Mouse (Mus musculus): ENCODE data around the gene Kif3c. TPM values are rescaled to one million over a fixed set of nuclear protein-coding genes. Genes with fewer than 3 reads are reported as not detected.

The Kif3c gene
- polyA plus RNA-seq (2012; rRNA removed) = 1.5 and 2.1 TPM in 2 replicates

DNA sequence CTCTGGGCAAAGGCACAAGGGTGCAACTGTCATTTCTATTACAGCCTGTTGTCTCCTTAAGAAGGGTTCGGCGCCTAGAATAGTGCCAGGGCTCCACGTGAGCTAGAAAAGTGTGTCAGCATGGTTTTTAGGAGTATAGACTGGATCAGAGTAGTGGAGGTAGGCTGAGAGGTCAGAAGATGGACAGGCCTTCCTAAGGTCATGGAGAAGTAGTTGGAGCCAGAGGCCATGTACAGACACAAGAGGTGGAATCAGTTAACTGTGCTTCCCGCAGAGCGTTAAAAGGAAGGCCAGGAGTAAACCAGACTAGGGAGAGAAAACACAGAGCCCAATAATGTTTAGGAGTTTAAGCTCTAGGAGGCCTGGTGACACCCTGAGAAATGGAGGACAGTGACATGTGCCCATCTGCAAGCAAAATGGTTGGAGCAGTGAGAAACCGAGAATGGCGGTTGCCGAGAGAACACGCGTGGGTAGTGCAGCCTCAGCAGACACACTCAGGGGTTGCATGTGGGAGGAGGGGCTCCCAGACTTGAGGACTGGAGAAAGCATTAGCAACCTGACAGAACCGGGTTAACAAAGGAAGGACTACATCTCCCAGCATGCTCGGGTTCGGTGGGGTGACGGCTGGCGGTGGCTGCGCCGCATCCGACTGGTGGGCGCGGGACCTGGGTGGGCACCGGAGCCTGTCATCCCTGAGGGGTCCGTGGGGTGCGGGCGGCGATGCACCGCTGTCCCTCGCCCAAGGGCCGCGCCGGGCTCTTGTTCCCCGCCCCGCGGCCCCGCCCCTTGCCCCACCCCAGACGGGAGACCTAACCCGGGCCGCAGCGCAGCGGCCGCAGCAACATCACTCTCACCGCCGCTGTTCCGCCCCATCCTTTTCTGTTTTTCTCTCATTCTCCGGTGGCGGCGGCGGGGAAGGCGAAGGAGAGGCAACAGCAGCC, at the start of gene Kif3c:
TSS of gene Kif3c (plus strand) at position 625 of the 941 bp plus-strand sequence.
- Histone ChIP-seq H3K27me3 (ENCODE audit: control insufficient read depth, insufficient read depth, low read length) (peaks cover 6% of the 10 kb centered on the region; the same call in 1 of the 2 replicates), H3K36me3 (ENCODE audit: control insufficient read depth, insufficient read depth, low read length) (no peaks in the 10 kb centered on the region), H3K27ac (ENCODE audit: insufficient read depth, low read depth, low read length) (no peak within 1 kb of the TSS), H3K4me3 (ENCODE audit: low read depth, low read length) (peak within 1 kb of the TSS; percentile 86), H3K4me1 (ENCODE audit: control insufficient read depth, insufficient read depth, insufficient read length, low read length) (peaks cover 6% of the 10 kb centered on the region)
- WGBS = 12% methylated on average over 47 of the region's 48 CpGs
- TF ChIP-seq CTCF (IDR thresholded peaks at IDR 0.05; ENCODE audit: extremely low read depth, insufficient read length, insufficient replicate concordance, low read depth, low read length) (no peak), POLR2A (IDR thresholded peaks at IDR 0.05; ENCODE audit: low read depth, low read length) (no peak)

DNA sequence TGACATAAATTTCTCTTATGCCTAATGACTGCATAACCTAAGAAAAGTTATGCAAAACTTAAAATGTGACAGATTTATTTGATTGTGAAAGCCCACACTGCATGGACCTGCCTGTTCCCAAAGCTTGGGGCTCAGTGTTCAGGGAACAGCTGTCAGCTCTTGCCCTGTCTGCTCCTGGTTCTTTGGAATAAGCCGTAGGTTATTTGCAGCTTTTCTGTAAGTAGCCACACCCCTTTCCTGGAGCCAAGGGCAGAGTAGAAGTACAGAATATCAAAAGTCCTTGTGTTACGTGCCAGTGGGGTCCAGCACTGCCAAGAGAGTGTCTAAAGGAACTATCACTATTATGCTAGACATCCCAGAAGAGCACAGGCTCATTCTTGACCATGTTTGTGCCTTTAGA, 48.8 kb upstream of the Kif3c start:
- Histone ChIP-seq H3K27me3 (ENCODE audit: control insufficient read depth, insufficient read depth, low read length) (no peaks in the 10 kb centered on the region), H3K4me3 (ENCODE audit: low read depth, low read length) (no peak overlapping the region), H3K27ac (ENCODE audit: insufficient read depth, low read depth, low read length) (no peak overlapping the region), H3K4me1 (ENCODE audit: control insufficient read depth, insufficient read depth, insufficient read length, low read length) (no peaks in the 10 kb centered on the region), H3K36me3 (ENCODE audit: control insufficient read depth, insufficient read depth, low read length) (no peaks in the 10 kb centered on the region)
- TF ChIP-seq CTCF (IDR thresholded peaks at IDR 0.05; ENCODE audit: extremely low read depth, insufficient read length, insufficient replicate concordance, low read depth, low read length) = no peak
- TF ChIP-seq POLR2A (IDR thresholded peaks at IDR 0.05; ENCODE audit: low read depth, low read length) = no peak
- 25% methylated on average over 2 of the region's 2 CpGs for WGBS

DNA sequence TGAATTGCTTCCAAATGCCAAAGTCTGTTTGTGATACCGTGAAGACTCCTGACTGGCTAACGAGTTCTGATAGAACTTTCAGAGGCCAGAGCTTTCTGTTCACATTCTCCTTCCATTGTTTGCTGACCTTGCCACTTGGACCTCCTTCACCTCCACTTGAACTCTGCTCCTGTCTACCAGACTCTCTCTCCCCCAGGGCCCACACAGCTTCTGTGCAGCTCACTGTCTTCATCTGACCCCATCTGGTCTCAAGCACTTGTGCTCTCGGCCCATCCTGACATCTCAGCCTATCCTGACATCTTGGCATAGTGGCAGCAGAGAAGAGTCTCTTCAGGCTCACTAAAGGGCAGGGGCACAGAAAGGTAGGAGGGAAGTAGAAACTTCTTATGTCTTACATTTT, 48.0 kb upstream of the Kif3c start:
- no peaks in the 10 kb centered on the region for H3K4me1 ChIP-seq (ENCODE audit: control insufficient read depth, insufficient read depth, insufficient read length, low read length)
- TF ChIP-seq POLR2A (IDR thresholded peaks at IDR 0.05; ENCODE audit: low read depth, low read length) (no peak), CTCF (IDR thresholded peaks at IDR 0.05; ENCODE audit: extremely low read depth, insufficient read length, insufficient replicate concordance, low read depth, low read length) (no peak)
- H3K36me3 ChIP-seq (ENCODE audit: control insufficient read depth, insufficient read depth, low read length) = no peaks in the 10 kb centered on the region
- no peaks in the 10 kb centered on the region for H3K27me3 ChIP-seq (ENCODE audit: control insufficient read depth, insufficient read depth, low read length)
- 54% methylated on average over 3 of the region's 3 CpGs for WGBS
- H3K27ac ChIP-seq (ENCODE audit: insufficient read depth, low read depth, low read length) = no peak overlapping the region
- no peak overlapping the region for H3K4me3 ChIP-seq (ENCODE audit: low read depth, low read length)

DNA sequence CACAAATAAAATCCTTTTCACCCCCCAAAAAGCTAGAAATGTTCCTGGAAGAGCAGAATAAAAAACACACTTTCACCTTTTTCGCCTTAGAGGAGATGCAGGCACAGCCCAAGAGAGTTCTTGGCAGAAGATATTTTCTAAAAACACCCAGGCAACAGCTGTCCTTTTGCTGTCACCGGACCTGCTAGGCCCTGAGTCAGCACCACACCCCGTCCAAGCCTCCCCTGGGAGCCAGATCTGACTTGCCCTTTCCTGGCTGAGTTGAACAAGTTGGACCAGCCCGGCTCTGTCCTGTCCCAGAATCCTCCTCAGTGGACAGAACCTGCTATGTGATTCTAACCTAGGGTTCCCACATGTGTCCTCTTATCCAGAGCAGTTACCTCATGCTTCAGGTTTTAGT, 45.6 kb upstream of the Kif3c start:
- H3K27me3 ChIP-seq (ENCODE audit: control insufficient read depth, insufficient read depth, low read length) = no peaks in the 10 kb centered on the region
- H3K4me1 ChIP-seq (ENCODE audit: control insufficient read depth, insufficient read depth, insufficient read length, low read length) = no peaks in the 10 kb centered on the region
- no peak overlapping the region for H3K27ac ChIP-seq (ENCODE audit: insufficient read depth, low read depth, low read length)
- H3K36me3 ChIP-seq (ENCODE audit: control insufficient read depth, insufficient read depth, low read length) = no peaks in the 10 kb centered on the region
- WGBS = 50% methylated on average over 4 of the region's 4 CpGs
- no peak for TF ChIP-seq CTCF (IDR thresholded peaks at IDR 0.05; ENCODE audit: extremely low read depth, insufficient read length, insufficient replicate concordance, low read depth, low read length)
- no peak for TF ChIP-seq POLR2A (IDR thresholded peaks at IDR 0.05; ENCODE audit: low read depth, low read length)
- no peak overlapping the region for H3K4me3 ChIP-seq (ENCODE audit: low read depth, low read length)

DNA sequence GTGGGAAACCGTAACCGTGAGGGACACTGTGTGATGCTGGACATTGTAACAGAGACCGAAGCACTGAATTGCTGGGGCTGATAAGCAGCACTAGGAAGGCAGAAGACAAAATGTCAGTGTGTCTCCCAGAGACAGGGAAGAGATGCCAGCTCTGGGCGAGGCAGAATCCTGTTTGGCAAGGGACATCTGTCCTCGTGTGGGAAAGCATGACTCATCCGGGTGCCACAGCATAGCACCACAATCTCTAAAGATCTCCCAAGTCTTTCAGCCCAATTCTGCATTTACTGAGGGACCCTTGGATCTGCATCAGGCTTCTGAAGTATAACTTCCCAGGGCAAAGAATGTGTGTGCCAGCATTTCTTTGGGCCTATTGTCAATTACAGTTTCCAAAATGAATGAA, 41.7 kb upstream of the Kif3c start:
- Histone ChIP-seq H3K27me3 (ENCODE audit: control insufficient read depth, insufficient read depth, low read length) (no peaks in the 10 kb centered on the region), H3K27ac (ENCODE audit: insufficient read depth, low read depth, low read length) (no peak overlapping the region), H3K36me3 (ENCODE audit: control insufficient read depth, insufficient read depth, low read length) (no peaks in the 10 kb centered on the region), H3K4me3 (ENCODE audit: low read depth, low read length) (no peak overlapping the region), H3K4me1 (ENCODE audit: control insufficient read depth, insufficient read depth, insufficient read length, low read length) (no peaks in the 10 kb centered on the region)
- 51% methylated on average over 6 of the region's 6 CpGs for WGBS
- no peak for TF ChIP-seq POLR2A (IDR thresholded peaks at IDR 0.05; ENCODE audit: low read depth, low read length)
- TF ChIP-seq CTCF (IDR thresholded peaks at IDR 0.05; ENCODE audit: extremely low read depth, insufficient read length, insufficient replicate concordance, low read depth, low read length) = no peak

DNA sequence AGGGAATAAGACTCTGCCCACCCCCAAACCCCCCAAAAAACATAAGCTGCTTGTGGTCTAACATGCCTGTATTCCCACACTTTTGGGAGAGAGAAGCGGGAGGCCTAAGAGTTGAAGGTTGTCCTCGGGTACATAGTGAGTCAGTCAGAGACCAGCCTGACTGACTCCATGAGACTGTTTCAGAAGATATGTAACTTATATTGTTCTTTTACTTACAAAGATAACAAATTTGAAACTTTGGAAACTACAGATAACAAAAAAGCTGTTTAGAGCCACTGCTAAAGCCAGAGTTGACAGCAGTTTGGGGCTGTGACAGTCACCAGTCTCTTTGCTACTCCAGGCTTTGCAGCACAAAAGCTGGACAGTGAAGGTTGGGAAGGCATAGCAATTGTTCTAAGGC, 39.7 kb upstream of the Kif3c start:
- Histone ChIP-seq H3K27me3 (ENCODE audit: control insufficient read depth, insufficient read depth, low read length) (no peaks in the 10 kb centered on the region), H3K4me3 (ENCODE audit: low read depth, low read length) (no peak overlapping the region), H3K4me1 (ENCODE audit: control insufficient read depth, insufficient read depth, insufficient read length, low read length) (no peaks in the 10 kb centered on the region), H3K27ac (ENCODE audit: insufficient read depth, low read depth, low read length) (no peak overlapping the region), H3K36me3 (ENCODE audit: control insufficient read depth, insufficient read depth, low read length) (no peaks in the 10 kb centered on the region)
- TF ChIP-seq CTCF (IDR thresholded peaks at IDR 0.05; ENCODE audit: extremely low read depth, insufficient read length, insufficient replicate concordance, low read depth, low read length) (no peak), POLR2A (IDR thresholded peaks at IDR 0.05; ENCODE audit: low read depth, low read length) (no peak)
- 86% methylated on average over 2 of the region's 2 CpGs for WGBS

DNA sequence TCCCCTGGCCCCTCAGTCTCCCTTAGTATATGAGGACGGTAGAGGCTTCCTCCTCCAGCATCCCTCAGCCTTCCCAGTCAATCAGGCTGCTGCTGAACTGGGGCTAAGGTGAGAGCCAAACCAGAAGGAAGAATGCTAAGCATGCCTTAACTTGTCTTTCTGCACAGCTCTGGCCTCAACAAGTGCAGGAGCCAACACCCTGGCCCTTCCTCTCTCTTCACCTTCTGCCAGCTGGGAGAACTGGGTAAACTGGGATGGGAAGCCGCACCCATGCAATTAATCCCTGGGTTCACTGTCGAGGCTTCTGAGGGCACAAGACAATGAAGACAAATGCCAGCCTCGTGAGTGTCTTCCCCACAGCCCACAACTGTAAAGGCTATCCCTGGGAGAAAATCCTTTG, 35.3 kb upstream of the Kif3c start:
- TF ChIP-seq CTCF (IDR thresholded peaks at IDR 0.05; ENCODE audit: extremely low read depth, insufficient read length, insufficient replicate concordance, low read depth, low read length) = no peak
- TF ChIP-seq POLR2A (IDR thresholded peaks at IDR 0.05; ENCODE audit: low read depth, low read length) = no peak
- Histone ChIP-seq H3K27me3 (ENCODE audit: control insufficient read depth, insufficient read depth, low read length) (no peaks in the 10 kb centered on the region), H3K27ac (ENCODE audit: insufficient read depth, low read depth, low read length) (no peak overlapping the region), H3K4me1 (ENCODE audit: control insufficient read depth, insufficient read depth, insufficient read length, low read length) (no peaks in the 10 kb centered on the region), H3K4me3 (ENCODE audit: low read depth, low read length) (no peak overlapping the region), H3K36me3 (ENCODE audit: control insufficient read depth, insufficient read depth, low read length) (no peaks in the 10 kb centered on the region)
- WGBS = 65% methylated on average over 4 of the region's 4 CpGs
